Mouse (Mus musculus) adrenal gland, postnatal 10 days (tissue): ENCODE data around the gene Smad1. TPM values are rescaled to one million over a fixed set of nuclear protein-coding genes. Genes with fewer than 3 reads are reported as not detected.

Source experiments
- DNase-seq: peaks from one replicate; pipeline ENCODE4 v3.0.0; 2021; ENCODE audit warnings: mixed read lengths
- total RNA-seq, 2 experiments: library from RNA; stranded (reverse); gene quantifications; 2 replicates each; pipeline ENCODE4 v1.2.3; 2021

Smad1 gene
- total RNA-seq, 2 experiments from 2014 or later, result 34.9 to 36.8 TPM

GRCm38 (mm10) chr8:79297763-79298162 lies 101.6 kb downstream of the Smad1 start:
- DNase-seq, result peak; percentile 84

GRCm38 (mm10) chr8:79295276-79296105 lies 103.8 kb downstream of the Smad1 start:
- DNase-seq, result no peak

GRCm38 (mm10) chr8:79294610-79295275 lies 104.6 kb downstream of the Smad1 start, which contains the start of gene Mmaa:
Gene Mmaa (minus strand): TSS chr8:79294937.
- DNase-seq, result peak; percentile 98

- DNase-seq, result no peak
Observed at GRCm38 (mm10) chr8:79293841-79294240, 105.5 kb downstream of the Smad1 start.

GRCm38 (mm10) chr8:79292712-79293264 lies 106.5 kb downstream of the Smad1 start:
- DNase-seq, result no peak

- peak; percentile 12 for DNase-seq
Observed at GRCm38 (mm10) chr8:79289592-79289991, 109.7 kb downstream of the Smad1 start.

GRCm38 (mm10) chr8:79288681-79289080 lies 110.6 kb downstream of the Smad1 start:
- no peak for DNase-seq

Other genes starting within 250 kb of the Smad1 start
- gene 1700011L22Rik, start 150.9 kb downstream of the Smad1 start, total RNA-seq, result not detected
- gene Mmaa, start 104.6 kb downstream of the Smad1 start, total RNA-seq, result 10 to 100 TPM; 27.5 to 32.3 TPM
- gene Otud4, start 240.1 kb upstream of the Smad1 start, total RNA-seq, result 10 to 100 TPM; 40.1 to 44.6 TPM